Mouse (Mus musculus): ENCODE data around the gene Fcna. TPM values are rescaled to one million over a fixed set of nuclear protein-coding genes. Genes with fewer than 3 reads are reported as not detected.
A peak's percentile ranks its signal among the peaks of the same experiment; 100 is the strongest.

The Fcna gene
- total and polyA plus RNA-seq, 3 experiments = 0.21 TPM; not detected in 2

- TF ChIP-seq EP300 (IDR thresholded peaks at IDR 0.05; ENCODE audit: low read depth in 1 of 2, low read length in 2 of 2) = no peak
- peak; percentile 48; the same call in 1 of the 2 replicates for TF ChIP-seq SIN3A (IDR thresholded peaks at IDR 0.05; ENCODE audit: low read length)
- no peak for TF ChIP-seq MYB (IDR thresholded peaks at IDR 0.05; ENCODE audit: low read depth, low read length)
- no peak for TF ChIP-seq ETS1 (IDR thresholded peaks at IDR 0.05; ENCODE audit: low read depth, low read length)
- no peak for TF ChIP-seq GATA1 (IDR thresholded peaks at IDR 0.05; ENCODE audit: low read depth, low read length)
- no peak for TF ChIP-seq USF2 (IDR thresholded peaks at IDR 0.05; ENCODE audit: borderline replicate concordance in 1 of 2, insufficient read depth in 1 of 2, low read depth in 1 of 2, low read length in 2 of 2)
- no peak for TF ChIP-seq NRF1 (IDR thresholded peaks at IDR 0.05; ENCODE audit: insufficient read depth, low read depth, low read length, poor library complexity, severe bottlenecking)
- TF ChIP-seq ELF1 (IDR thresholded peaks at IDR 0.05; ENCODE audit: low read depth, low read length) = 0 out of 2 replicates have a peak, but pooled peaks have one; percentile 16
- peak in 1 of 2 experiments; percentile 39; a peak in 2 of 4 replicates for TF ChIP-seq POLR2A (IDR thresholded peaks at IDR 0.05; ENCODE audit: control insufficient read depth in 1 of 2, insufficient read depth in 1 of 2, low read depth in 1 of 2, low read length in 2 of 2, poor library complexity in 1 of 2)
- H3K27me3 ChIP-seq (ENCODE audit: control insufficient read depth in 1 of 2, insufficient read depth in 2 of 2, low read length in 2 of 2) = no peaks in the 10 kb centered on the region
- H3K9ac ChIP-seq (ENCODE audit: control insufficient read depth, low read depth, low read length, poor library complexity, severe bottlenecking) = no peak overlapping the region
- H3K9me3 ChIP-seq (replicated peaks; ENCODE audit: insufficient read depth, low read length) = no peaks in the 10 kb centered on the region
- no peak overlapping the region for H3K4me3 ChIP-seq (ENCODE audit: control insufficient read depth in 1 of 2, insufficient read depth in 1 of 2, low read depth in 2 of 2, low read length in 2 of 2)
- peaks cover 3 to 7% of the 10 kb centered on the region in 2 experiments for H3K36me3 ChIP-seq (ENCODE audit: control insufficient read depth in 1 of 2, insufficient read depth in 2 of 2, low read length in 2 of 2)
- DNase-seq (ENCODE audit: low read depth, low spot score) = peak; percentile 79
- H3K4me1 ChIP-seq (ENCODE audit: control insufficient read depth in 1 of 2, insufficient read depth in 2 of 2, low read length in 2 of 2) = peaks cover 0 to 10% of the 10 kb centered on the region in 2 experiments; a peak in 2 of 4 replicates
- H3K79me2 ChIP-seq (ENCODE audit: control insufficient read depth, insufficient read depth, low read length, poor library complexity) = no peaks in the 10 kb centered on the region
- H3K27ac ChIP-seq (ENCODE audit: control insufficient read depth, low read depth, low read length) = no peak overlapping the region; the same call in 1 of the 2 replicates
These were observed 45.2 kb downstream of the Fcna start for GRCm38 (mm10) chr2:25582466-25583119.

- Histone ChIP-seq H3K9me3 (replicated peaks; ENCODE audit: insufficient read depth, low read length) (no peaks in the 10 kb centered on the region), H3K4me1 (ENCODE audit: control insufficient read depth in 1 of 2, insufficient read depth in 2 of 2, low read length in 2 of 2) (peaks cover 0 to 10% of the 10 kb centered on the region in 2 experiments; a peak in 2 of 4 replicates), H3K9ac (ENCODE audit: control insufficient read depth, low read depth, low read length, poor library complexity, severe bottlenecking) (peak overlapping the region; percentile 47), H3K36me3 (ENCODE audit: control insufficient read depth in 1 of 2, insufficient read depth in 2 of 2, low read length in 2 of 2) (peaks cover 3 to 7% of the 10 kb centered on the region in 2 experiments), H3K27me3 (ENCODE audit: control insufficient read depth in 1 of 2, insufficient read depth in 2 of 2, low read length in 2 of 2) (no peaks in the 10 kb centered on the region), H3K4me3 (ENCODE audit: control insufficient read depth in 1 of 2, insufficient read depth in 1 of 2, low read depth in 2 of 2, low read length in 2 of 2) (0 out of 4 replicates have a peak overlapping the region, but pooled peaks of 1 of the 2 experiments have one; percentile 26), H3K27ac (ENCODE audit: control insufficient read depth, low read depth, low read length) (peak overlapping the region; percentile 27), H3K79me2 (ENCODE audit: control insufficient read depth, insufficient read depth, low read length, poor library complexity) (no peaks in the 10 kb centered on the region)
- TF ChIP-seq USF1 (IDR thresholded peaks at IDR 0.05; ENCODE audit: low read depth, low read length) (no peak), TAL1 (IDR thresholded peaks at IDR 0.05; ENCODE audit: low read length) (no peak), POLR2AphosphoS5 (IDR thresholded peaks at IDR 0.05; ENCODE audit: borderline replicate concordance, low read depth, low read length) (no peak), NELFE (IDR thresholded peaks at IDR 0.05; ENCODE audit: low read depth, low read length) (0 out of 2 replicates have a peak, but pooled peaks have one; percentile 23)
- DNase-seq (ENCODE audit: low read depth, low spot score) = no peak
These were observed 45.9 kb downstream of the Fcna start for GRCm38 (mm10) chr2:25581901-25582301.
